Mouse (Mus musculus) ES-E14 (cell line): ENCODE results near the gene Gm17542. TPM values are rescaled to one million over a fixed set of nuclear protein-coding genes. Genes with fewer than 3 reads are reported as not detected.

Source experiments
- DNase-seq: peaks from one replicate; pipeline ENCODE4 v3.0.0-alpha.2; 2013; ENCODE audit warnings: low read depth, low spot score
- H3K27ac ChIP-seq: 2 replicates; pipeline ENCODE4 v1.5.1; 2012; ENCODE audit warnings: low read depth, mild to moderate bottlenecking, low read length, moderate library complexity, mixed read lengths; ENCODE audit not compliant: poor library complexity, insufficient read depth, severe bottlenecking
- H3K36me3 ChIP-seq: 2 replicates; pipeline ENCODE4 v1.6.1; 2012; ENCODE audit warnings: mild to moderate bottlenecking, low read length, moderate library complexity, mixed read lengths; ENCODE audit not compliant: control insufficient read depth, poor library complexity, insufficient read depth, severe bottlenecking
- H3K4me1 ChIP-seq, 2 experiments: fragments of 150-350 bp in 1 of 2; sonication (generic) in 1 of 2; 2 replicates each; pipeline ENCODE4 v1.6.1; 2012; ENCODE audit warnings: low read length in 2 of 2, mild to moderate bottlenecking in 1 of 2, mixed read lengths in 1 of 2; ENCODE audit not compliant: control insufficient read depth in 2 of 2, insufficient read depth in 2 of 2, poor library complexity in 1 of 2
- H3K4me3 ChIP-seq, 2 experiments: fragments of 150-350 bp in 1 of 2; sonication (generic) in 1 of 2; 2 replicates each; pipeline ENCODE4 v1.5.1; 2012; ENCODE audit warnings: low read length in 2 of 2, low read depth in 1 of 2, mild to moderate bottlenecking in 1 of 2, mixed read lengths in 1 of 2; ENCODE audit not compliant: insufficient read depth in 1 of 2, poor library complexity in 1 of 2, severe bottlenecking in 1 of 2
- H3K9ac ChIP-seq: 2 replicates; pipeline ENCODE4 v1.6.1; 2012; ENCODE audit warnings: low read depth, mild to moderate bottlenecking, low read length, mixed read lengths; ENCODE audit not compliant: poor library complexity, insufficient read depth, severe bottlenecking
- H3K9me3 ChIP-seq: fragments of 150-350 bp; sonication (generic); 2 replicates; pipeline ENCODE4 v1.6.1; 2012; ENCODE audit warnings: low read depth, mild to moderate bottlenecking, low read length; ENCODE audit not compliant: control insufficient read depth, insufficient read depth
- CHD2 ChIP-seq: IDR thresholded peaks from 2 replicates; pipeline ENCODE4 v1.6.1; 2014; ENCODE audit warnings: mild to moderate bottlenecking, low read depth, low read length, inconsistent platforms
- HCFC1 ChIP-seq: IDR thresholded peaks from 2 replicates; pipeline ENCODE4 v1.6.1; 2012; ENCODE audit warnings: low read length, inconsistent platforms, borderline replicate concordance; ENCODE audit not compliant: insufficient read depth
- MAFK ChIP-seq: IDR thresholded peaks from 2 replicates; pipeline ENCODE4 v1.6.1; 2014; ENCODE audit warnings: mild to moderate bottlenecking, low read depth, low read length, inconsistent platforms; ENCODE audit not compliant: insufficient read depth
- ZC3H11A ChIP-seq: IDR thresholded peaks from 2 replicates; pipeline ENCODE4 v1.6.1; 2012; ENCODE audit warnings: low read depth, mild to moderate bottlenecking, inconsistent platforms, low read length, borderline replicate concordance
- ZNF384 ChIP-seq: IDR thresholded peaks from 2 replicates; pipeline ENCODE4 v1.6.1; 2012; ENCODE audit warnings: low read depth, low read length, inconsistent platforms
- in situ Hi-C, 2 experiments: fragments of 600-800 bp; cut with MboI; formaldehyde crosslinking; loops; one replicate each; pipeline ENCODE4 v1.15.1; 2025; ENCODE audit warnings: low sequenced_read_pairs in 2 of 2, inconsistent platforms in 1 of 2; ENCODE audit not compliant: unreplicated experiment in 2 of 2
- total RNA-seq: library from RNA; depleted of rRNA; stranded (reverse); fragments of 300-350 nt; gene quantifications from 2 replicates; pipeline ENCODE4 v1.2.3, GENCODE M21; 2012

Gene Gm17542
- total RNA-seq, 1 experiment: not detected

DNA sequence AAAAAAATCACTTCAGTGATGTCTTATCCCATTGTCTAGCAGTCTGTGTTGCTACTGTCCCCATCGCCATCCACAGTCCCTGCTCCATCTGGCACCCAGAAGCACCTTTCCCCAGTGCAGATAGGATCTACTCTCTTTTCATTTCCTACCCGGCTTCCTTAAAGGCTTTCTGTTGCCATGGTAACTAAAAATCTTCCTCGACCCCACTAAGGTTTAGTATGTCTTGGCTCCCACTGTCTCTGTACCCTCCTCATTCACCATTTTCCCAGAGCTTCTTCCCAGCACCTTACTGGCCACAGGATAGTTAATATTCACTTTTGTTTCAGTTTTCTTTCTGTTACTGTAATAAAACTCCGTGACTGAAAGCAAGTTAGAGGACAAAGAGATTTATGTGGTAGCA lies 17.9 kb downstream of the Gm17542 start:
- H3K9me3 ChIP-seq: no peaks in the 10 kb centered on the region
- in situ Hi-C loops: no loop called here
- no peaks in the 10 kb centered on the region for H3K36me3 ChIP-seq
- TF ChIP-seq ZNF384: no peak
- no peak for TF ChIP-seq CHD2
- no peak for TF ChIP-seq MAFK
- no peak for TF ChIP-seq HCFC1
- no peak for TF ChIP-seq ZC3H11A
- no peak overlapping the region for H3K27ac ChIP-seq
- no peak for DNase-seq
- H3K9ac ChIP-seq: no peak overlapping the region
- no peaks in the 10 kb centered on the region for H3K4me1 ChIP-seq
- H3K4me3 ChIP-seq: no peak overlapping the region

DNA sequence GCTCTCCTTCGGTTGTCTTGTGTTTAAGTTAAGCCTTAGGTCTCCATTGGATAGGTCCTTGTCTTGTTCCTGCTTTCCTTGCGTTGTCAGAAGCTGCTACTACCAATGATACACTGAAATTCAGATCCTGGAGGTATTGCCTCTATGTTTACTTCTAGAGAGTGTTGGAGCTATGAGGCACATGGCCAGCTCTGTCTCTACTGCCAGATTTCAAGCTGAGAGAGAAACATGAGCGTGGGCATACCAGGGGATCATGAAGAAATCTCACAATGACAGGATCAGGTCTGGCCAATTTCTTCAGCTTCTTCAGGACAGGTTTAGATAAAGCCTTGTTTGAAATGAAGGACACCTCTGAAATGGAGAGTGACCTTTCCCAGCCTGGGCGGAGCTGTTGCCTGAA lies 19.1 kb downstream of the Gm17542 start:
- in situ Hi-C loops: loop anchor here in 1 of 2 experiments (25.0 kb wide), 1 partner anchor 1262 kb away; no protein-coding TSS in a partner anchor
- Histone ChIP-seq H3K27ac (no peak overlapping the region), H3K4me1 (no peaks in the 10 kb centered on the region), H3K4me3 (no peak overlapping the region), H3K9me3 (no peaks in the 10 kb centered on the region), H3K9ac (no peak overlapping the region), H3K36me3 (no peaks in the 10 kb centered on the region)
- DNase-seq: no peak
- TF ChIP-seq ZC3H11A (no peak), MAFK (no peak), HCFC1 (no peak), ZNF384 (no peak), CHD2 (no peak)

- DNase-seq: no peak
- in situ Hi-C loops: loop anchor here in 1 of 2 experiments (25.0 kb wide), 1 partner anchor 1254 kb away; no protein-coding TSS in a partner anchor
- no peak overlapping the region for H3K9ac ChIP-seq
- H3K36me3 ChIP-seq: no peaks in the 10 kb centered on the region
- no peak overlapping the region for H3K27ac ChIP-seq
- no peaks in the 10 kb centered on the region for H3K9me3 ChIP-seq
- H3K4me3 ChIP-seq: no peak overlapping the region
- H3K4me1 ChIP-seq: no peaks in the 10 kb centered on the region
- TF ChIP-seq MAFK (no peak), CHD2 (no peak), HCFC1 (no peak), ZNF384 (no peak), ZC3H11A (no peak)
Measured at GRCm38 (mm10) chr10:58691051-58691450, 27.0 kb downstream of the Gm17542 start.

DNA sequence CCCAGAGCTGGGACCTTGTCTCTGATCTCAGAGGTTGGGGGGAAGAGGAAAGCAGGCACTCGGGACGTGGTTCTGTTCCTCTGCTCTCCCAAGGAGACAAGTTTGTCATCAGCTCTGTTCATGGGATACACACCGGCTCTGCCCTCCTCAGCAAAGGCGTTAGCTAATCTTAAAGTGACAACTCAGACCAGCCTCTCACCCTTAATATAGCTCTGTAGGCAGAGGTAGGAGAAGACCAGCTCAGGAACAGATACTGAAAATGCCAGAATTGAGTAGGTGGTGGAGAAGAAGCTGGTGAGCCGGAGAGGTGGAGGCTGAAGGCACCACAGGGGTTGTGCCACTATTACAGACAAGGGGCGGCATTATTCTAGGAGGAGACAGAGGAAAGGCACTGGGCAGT lies 38.7 kb downstream of the Gm17542 start:
- Histone ChIP-seq H3K9me3 (no peaks in the 10 kb centered on the region), H3K36me3 (no peaks in the 10 kb centered on the region), H3K27ac (no peak overlapping the region), H3K9ac (no peak overlapping the region), H3K4me1 (no peaks in the 10 kb centered on the region), H3K4me3 (no peak overlapping the region)
- in situ Hi-C loops: loop anchor here in 1 of 2 experiments (25.0 kb wide), 1 partner anchor 1242 kb away; no protein-coding TSS in a partner anchor
- no peak for DNase-seq
- TF ChIP-seq MAFK: no peak
- no peak for TF ChIP-seq ZNF384
- TF ChIP-seq CHD2: no peak
- TF ChIP-seq ZC3H11A: no peak
- no peak for TF ChIP-seq HCFC1

GRCm38 (mm10) chr10:58675533-58675932 lies 42.5 kb downstream of the Gm17542 start, which contains the start of gene Edar:
Gene Edar (minus strand): TSS chr10:58675654.
- in situ Hi-C loops: loop anchor here in 1 of 2 experiments (25.0 kb wide), 1 partner anchor 1238 kb away; no protein-coding TSS in a partner anchor
- H3K9me3 ChIP-seq: no peaks in the 10 kb centered on the region
- no peaks in the 10 kb centered on the region; a peak in 1 of 4 replicates for H3K4me1 ChIP-seq
- DNase-seq: peak; percentile 66
- peak within 1 kb of the TSS; percentile 33 to 50; a peak in 2 of 4 replicates for H3K4me3 ChIP-seq
- H3K36me3 ChIP-seq: no peaks in the 10 kb centered on the region
- H3K9ac ChIP-seq: peak within 1 kb of the TSS; percentile 40; the same call in 1 of the 2 replicates
- H3K27ac ChIP-seq: no peak within 1 kb of the TSS
- TF ChIP-seq HCFC1 (no peak), ZNF384 (no peak), ZC3H11A (no peak; the same call in 1 of the 2 replicates), MAFK (no peak), CHD2 (no peak)
